Mouse (Mus musculus) heart, postnatal 14 days (tissue): ENCODE data around the gene Sirt2. TPM values are rescaled to one million over a fixed set of nuclear protein-coding genes. Genes with fewer than 3 reads are reported as not detected.

Source experiments
- DNase-seq, 2 experiments: peaks; one replicate each; pipeline ENCODE4 v3.0.0; 2021 to 2022
- intact Hi-C: fragments of 180-260 bp; cut with DNase I; formaldehyde crosslinking; loops from one replicate; pipeline ENCODE4 v1.15.1; 2025
- long read RNA-seq, 2 experiments: library from polyadenylated mRNA; stranded (forward); transcript quantifications; one replicate each; pipeline ENCODE4 v2.0.0; 2021
- total RNA-seq, 2 experiments: library from RNA; stranded (reverse); gene quantifications; 2 replicates each; pipeline ENCODE4 v1.2.3; 2021

The Sirt2 gene
- total RNA-seq, result 10 to 100 TPM; 71.6 to 75.1 TPM
- long read RNA-seq, experiment 1, transcript Sirt2-201 (16 exons, 1,843 nt), result minor isoform, 21 of 143 reads
- long read RNA-seq, experiment 1, transcript Sirt2-202 (15 exons, 1,828 nt), result major isoform, 106 of 143 reads
- long read RNA-seq, experiment 1, partial matches to known transcripts, result 6 of 143 reads
- long read RNA-seq, experiment 1, other reads (novel, unspliced or antisense), result 8 of 143 reads
- long read RNA-seq, experiment 2, transcript Sirt2-201 (16 exons, 1,843 nt), result minor isoform, 13 of 115 reads
- long read RNA-seq, experiment 2, transcript Sirt2-202 (15 exons, 1,828 nt), result major isoform, 94 of 115 reads
- long read RNA-seq, experiment 2, partial matches to known transcripts, result 2 of 115 reads
- long read RNA-seq, experiment 2, other reads (novel, unspliced or antisense), result 5 of 115 reads

- intact Hi-C loops, result no loop called here
- peak; percentile 94 for DNase-seq
These were observed at the start of gene Sirt2 for GRCm38 (mm10) chr7:28766173-28766879. Sirt2 (plus strand) TSS chr7:28766735.

DNA sequence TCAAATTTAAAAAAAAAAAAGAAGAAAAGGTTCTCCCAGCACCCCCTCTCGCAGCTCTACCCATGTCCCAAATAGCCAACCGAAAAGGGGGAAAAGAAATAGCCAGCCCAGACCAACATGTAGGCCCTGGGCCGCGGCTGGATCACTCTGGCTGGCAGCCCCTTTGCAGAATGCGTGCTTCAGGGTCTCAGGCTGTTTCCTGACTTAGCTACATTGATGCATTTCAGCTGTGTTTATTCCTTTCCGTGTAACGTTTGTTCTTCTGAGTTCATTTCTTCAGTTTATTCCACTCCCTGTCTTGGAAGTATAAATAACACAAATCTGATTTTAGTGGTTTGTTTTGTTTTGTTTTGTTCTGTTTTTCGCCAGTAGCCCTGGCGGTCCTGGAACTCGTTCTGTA, 48.8 kb upstream of the Sirt2 start:
- intact Hi-C loops, result no loop called here
- no peak for DNase-seq

DNA sequence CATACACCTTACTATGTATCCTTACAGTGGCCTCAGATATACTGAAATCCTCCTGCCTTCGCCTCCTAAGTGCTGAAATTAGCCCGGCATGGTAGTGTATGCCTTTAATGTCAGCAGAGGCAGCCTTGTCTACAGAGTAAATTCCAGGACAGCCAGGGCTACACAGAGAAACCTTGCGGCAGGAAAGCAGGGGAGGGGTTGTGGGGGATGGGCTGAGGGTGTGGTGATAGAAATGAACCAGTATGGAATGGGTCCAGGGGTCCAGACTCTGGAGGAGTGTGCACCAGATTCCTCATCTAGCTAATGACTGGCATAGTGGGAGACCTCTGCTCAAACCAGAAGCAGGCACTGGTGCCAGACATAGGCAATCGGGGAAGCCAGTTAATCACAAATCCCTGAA, 47.4 kb upstream of the Sirt2 start:
- DNase-seq, result no peak
- intact Hi-C loops, result no loop called here

DNA sequence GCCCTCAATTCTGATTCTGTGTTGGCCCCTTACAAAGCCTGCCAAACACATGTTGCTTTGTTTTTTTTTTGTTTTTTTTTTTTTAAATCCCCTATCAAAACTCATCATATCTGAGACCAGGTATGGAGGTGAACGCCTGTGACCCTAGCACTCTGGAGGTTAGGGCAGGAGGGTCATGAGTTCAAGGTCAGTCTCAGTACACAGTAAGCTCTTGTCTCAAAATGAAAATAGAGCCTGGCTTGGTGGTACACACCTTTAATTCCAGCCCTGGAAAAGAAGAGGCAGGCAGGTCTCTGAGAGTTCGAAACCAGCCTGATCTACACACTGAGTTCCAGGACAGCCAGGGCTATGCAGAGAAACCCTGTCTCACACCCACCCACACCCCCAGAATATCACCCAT, 46.9 kb upstream of the Sirt2 start:
- intact Hi-C loops, result no loop called here
- no peak for DNase-seq

DNA sequence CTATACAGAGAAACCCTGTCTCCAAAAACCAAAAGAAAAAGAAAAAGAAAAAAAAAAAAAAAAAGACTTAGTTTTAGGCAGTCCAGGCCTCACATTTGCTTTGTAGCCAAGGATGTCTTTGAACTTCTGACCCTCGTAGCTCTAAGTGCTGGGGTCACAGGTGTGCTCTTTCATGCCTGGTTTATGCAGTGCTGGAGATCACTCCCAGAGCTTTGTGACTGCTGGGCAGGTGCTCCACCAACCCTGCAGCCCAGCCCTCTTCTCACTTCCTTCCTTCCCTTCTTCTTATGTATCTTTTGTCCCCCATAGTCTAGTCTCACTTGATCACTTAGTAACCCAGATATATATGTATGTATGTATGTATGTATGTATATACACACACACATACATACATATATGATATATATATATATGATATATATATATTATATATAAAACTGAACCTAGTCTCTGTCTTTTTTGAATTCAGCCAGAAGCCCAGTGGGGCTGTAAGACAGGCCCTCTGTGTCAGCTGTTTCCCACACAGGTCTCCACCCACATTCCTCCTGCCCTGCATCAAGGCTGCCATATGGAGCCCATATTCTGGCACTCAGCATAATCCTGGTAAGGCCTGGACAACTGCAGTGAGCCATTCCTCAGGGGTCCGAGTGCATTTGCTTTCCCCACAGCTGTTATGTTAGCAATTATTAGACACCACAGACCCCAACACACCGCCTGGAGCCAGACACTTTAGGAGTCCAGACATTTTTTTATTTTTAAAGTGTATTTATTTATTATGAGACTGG, 45.6 kb upstream of the Sirt2 start:
- no peak for DNase-seq
- intact Hi-C loops, result no loop called here

DNA sequence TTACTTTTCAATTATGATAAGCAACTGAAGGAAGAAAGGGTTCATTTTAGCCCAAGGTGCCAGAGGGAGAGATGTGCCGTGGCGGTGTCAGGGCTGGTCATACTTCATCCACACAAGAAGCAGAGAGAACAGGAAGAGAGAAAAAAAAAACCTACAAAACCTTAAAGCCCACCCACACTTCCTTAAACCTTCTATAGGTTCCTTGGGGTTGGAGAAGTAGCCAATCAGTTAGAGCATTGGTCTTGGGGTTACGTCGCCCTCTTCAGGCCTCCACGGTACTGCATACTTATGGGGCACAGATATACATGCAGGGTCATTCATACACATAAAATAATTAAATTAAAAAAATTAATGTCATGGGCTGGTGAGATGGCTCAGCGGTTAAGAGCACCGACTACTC, 44.5 kb upstream of the Sirt2 start:
- no peak for DNase-seq
- intact Hi-C loops, result no loop called here

- intact Hi-C loops, result loop anchor here (5.0 kb wide), 1 partner anchor 277 kb away; no protein-coding TSS in a partner anchor
- no peak for DNase-seq
These were observed 41.9 kb upstream of the Sirt2 start for GRCm38 (mm10) chr7:28724613-28725012.

DNA sequence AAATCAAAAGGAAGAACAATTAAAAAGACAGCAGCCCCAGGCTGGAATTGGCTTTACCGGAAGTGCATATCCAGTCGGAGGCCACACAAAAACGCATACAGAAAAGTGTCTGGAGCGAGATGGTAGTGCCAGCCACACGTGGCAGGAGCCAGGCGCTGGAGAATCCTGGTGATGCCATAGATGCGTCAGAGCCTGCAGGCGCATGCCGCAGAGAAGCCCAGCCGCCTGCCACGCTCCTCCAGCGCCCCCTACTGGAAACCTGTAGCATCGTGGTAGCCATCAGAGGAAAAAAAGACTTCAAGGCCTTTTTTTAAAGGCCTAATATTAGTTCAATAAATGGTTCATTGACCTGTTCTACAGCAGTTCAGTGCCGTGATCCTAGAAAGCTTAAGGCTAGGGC, 39.9 kb upstream of the Sirt2 start:
- intact Hi-C loops, result loop anchor here (5.0 kb wide), 1 partner anchor 279 kb away; no protein-coding TSS in a partner anchor
- DNase-seq, result peak; percentile 73 to 84

- DNase-seq, result peak in 1 of 2 experiments; percentile 32
- intact Hi-C loops, result loop anchor here (5.0 kb wide), 1 partner anchor 280 kb away; no protein-coding TSS in a partner anchor
These were observed 38.7 kb upstream of the Sirt2 start for GRCm38 (mm10) chr7:28727649-28728340.

DNA sequence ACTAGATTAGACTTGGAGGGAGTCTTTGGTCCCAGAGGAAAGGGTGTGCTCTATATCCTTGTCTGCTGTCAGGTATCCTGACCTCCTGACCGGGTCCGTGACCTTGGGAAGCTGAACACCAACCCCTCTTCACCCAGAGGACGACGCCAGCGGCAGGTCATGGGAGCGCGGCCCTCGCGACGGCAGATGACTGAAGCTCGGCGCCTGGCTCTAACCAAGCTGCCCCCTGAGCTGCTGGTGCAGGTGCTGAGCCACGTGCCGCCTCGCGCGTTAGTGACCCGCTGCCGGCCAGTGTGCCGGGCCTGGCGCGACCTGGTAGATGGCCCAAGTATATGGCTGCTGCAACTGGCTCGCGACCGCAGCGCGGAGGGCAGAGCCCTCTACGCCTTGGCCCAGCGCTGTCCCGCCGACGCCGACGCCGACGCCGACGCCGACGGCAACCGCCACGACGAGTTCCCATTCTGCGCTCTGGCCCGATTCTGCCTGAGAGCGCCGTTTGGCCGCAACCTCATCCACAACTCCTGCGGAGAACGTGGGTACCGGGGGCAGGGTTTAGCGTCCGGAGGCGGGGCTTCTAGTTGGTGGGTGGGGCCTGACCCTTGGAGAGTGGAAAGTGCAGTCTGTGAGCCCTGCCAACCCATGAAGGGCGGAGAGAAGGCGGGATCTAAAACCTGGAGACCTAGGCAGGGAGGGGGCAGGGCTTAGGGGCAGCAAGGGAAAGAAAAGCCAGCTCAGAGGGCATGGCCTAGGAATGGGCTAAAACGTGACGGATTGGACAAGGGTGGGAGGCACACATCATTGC, 34.0 kb upstream of the Sirt2 start:
- intact Hi-C loops, result no loop called here
- peak; percentile 54 to 63 for DNase-seq

DNA sequence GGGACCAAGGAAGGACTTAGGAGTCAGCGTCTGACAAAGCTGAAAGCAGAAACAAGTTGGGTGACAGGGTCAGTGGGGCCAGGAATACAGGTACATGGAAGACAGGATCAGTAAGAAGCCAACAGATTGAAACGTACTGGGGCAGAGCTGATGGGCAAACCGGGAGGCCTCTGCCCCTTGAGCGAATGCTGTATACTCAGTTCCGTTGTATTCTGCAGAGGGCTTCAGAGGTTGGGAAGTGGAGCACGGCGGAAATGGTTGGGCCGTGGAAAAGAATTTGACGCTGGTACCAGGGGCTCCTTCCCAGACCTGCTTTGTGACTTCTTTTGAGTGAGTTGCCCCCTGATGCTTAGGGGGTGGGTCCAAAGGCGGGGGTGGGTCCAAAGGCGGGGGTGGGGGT, 33.3 kb upstream of the Sirt2 start:
- intact Hi-C loops, result no loop called here
- no peak for DNase-seq

GRCm38 (mm10) chr7:28735701-28736100, 30.8 kb upstream of the Sirt2 start:
- intact Hi-C loops, result no loop called here
- no peak for DNase-seq

GRCm38 (mm10) chr7:28739829-28740228, 26.7 kb upstream of the Sirt2 start:
- no peak for DNase-seq
- intact Hi-C loops, result no loop called here

DNA sequence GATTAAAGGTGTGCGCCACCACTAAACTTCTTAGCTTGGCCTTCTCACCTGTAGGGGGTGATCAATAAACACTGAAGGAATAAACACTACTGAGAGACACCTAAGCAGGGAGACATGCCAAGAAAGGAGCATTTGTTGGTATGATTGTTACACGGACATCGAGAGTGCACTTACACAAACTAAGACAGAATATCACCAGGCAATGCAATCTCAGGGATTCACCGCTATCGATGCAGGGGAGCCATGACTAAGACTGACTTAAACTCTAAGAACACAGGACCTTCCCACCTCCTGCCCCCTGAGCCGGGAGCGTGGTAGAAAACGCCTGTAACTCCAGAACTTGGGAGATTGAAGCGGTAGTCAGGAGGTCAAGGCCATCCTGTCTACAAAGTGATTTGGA, 25.6 kb upstream of the Sirt2 start:
- DNase-seq, result no peak
- intact Hi-C loops, result no loop called here

GRCm38 (mm10) chr7:28741368-28741708, 25.2 kb upstream of the Sirt2 start:
- intact Hi-C loops, result no loop called here

DNA sequence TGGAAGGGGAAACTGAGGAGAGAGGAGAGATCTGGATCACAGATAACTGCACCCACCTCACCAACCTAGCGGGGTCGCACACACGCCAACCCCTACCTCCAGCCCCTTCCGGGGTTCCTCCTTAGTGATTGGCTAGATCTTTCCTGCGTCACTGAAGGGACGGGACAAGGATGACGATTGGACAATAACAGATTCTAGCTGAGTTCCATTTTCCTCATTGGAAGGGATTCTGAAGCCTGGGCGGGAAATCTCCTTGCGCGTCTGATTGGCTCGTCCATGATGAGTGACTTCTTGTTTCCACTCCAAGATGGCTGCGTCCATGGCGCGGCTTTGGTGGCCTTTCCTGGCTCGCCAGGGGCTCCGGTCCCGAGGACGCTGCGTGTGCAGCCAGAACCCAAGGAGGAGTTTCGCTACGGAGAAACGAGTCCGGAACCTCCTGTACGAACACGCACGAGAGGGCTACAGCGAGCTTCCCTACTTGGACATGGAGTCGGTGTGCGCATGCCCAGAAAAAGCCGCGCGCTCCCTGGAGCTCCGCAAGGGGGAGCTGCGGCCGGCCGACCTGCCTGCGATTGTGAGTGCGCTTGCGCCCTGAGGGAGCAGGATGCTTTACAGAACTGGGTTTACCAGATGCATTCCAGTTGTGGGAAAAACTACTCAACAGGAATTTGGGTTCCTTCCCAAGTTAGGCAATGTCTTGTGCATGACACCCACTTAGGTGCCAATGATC, 24.7 kb upstream of the Sirt2 start, which contains the start of the genes Mrps12 and Sars2:
TSS of gene Mrps12 (minus strand) at position 112 of the 730 bp plus-strand sequence.
TSS of gene Sars2 (plus strand) at position 284 of the 730 bp plus-strand sequence.
- intact Hi-C loops, result no loop called here
- peak; percentile 95 to 97 for DNase-seq

More at GRCm38 (mm10) chr7:28741368-28741708, 25.2 kb upstream of the Sirt2 start:
- no peak for DNase-seq

- intact Hi-C loops, result no loop called here
These were observed 16.6 kb upstream of the Sirt2 start for GRCm38 (mm10) chr7:28749935-28750334.

DNA sequence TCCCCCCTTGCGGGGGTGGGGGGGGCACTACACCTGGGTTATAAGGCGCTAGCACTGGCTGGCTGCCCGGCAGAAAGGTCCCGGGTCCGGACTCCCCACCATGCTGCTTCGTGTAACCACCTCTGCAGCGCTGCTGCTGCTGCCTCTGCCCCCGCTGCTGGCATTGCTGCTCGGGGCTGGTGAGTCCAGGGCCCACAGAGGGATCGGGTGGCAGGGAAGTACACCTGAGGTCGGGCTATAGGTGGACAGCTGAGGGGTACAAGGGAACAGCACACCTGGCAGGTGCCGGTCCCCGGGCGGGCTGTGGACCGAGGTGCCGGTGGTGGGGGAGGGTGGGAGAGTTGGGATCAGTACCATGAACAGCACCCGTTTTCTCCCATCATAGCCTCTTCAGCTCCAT, 10.5 kb upstream of the Sirt2 start, which contains the start of gene Ccer2:
TSS of gene Ccer2 (plus strand) at position 96 of the 400 bp plus-strand sequence.
- intact Hi-C loops, result no loop called here

More at GRCm38 (mm10) chr7:28749935-28750334, 16.6 kb upstream of the Sirt2 start:
- DNase-seq, result no peak

DNA sequence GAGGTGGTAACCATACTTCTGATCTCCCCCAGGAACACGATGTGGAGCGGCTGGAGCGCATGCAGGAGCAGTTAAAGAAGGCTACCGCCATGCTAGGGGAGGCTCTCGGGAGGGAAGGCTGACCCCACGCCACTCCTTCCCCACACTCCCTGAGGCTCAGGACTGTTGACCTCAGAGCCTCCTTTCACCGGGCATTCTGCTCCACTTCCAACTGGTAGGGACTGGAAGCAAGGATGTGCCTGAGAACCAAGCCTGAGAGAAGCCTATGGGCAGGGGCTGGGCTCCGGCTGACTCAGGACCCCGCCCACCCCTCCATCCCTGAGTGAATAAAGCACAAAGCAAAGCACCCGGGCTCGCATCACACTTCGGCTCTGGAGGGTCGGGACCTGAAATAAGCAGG, 7.9 kb upstream of the Sirt2 start:
- DNase-seq, result no peak
- intact Hi-C loops, result no loop called here

More for the DNA sequence above, 10.5 kb upstream of the Sirt2 start, which contains the start of gene Ccer2:
- no peak for DNase-seq
